Mouse (Mus musculus) stomach, postnatal 0 days (tissue): ENCODE data around the gene 1700080E11Rik.

Experiments
- CTCF ChIP-seq: IDR thresholded peaks from 2 replicates; pipeline ENCODE4 v1.5.1; 2016; ENCODE audit warnings: antibody characterized with exemption, low read depth, mild to moderate bottlenecking, moderate library complexity
- EP300 ChIP-seq: optimal IDR thresholded peaks from 2 replicates; pipeline ENCODE3; 2016; ENCODE audit warnings: antibody characterized with exemption

DNA sequence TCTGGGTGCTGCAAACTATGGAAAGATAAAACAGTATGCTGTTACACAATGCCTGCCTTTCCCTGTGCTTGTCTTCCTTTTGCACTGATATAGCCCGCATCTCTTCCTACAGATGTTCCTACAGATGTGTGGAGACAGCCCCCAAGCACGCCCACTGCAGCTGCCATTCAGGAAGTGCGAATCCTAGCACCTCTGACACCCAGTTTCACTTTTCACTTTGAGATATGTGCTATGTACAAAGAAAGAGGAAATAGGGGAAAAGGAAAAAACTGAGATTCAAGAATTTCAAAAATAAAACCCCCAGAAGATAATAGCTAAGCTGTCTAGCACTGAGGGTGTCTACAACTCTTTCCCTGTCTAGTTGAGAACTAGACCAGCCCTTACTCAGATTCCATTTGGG, 41.8 kb upstream of the 1700080E11Rik start:
- TF ChIP-seq CTCF (no peak), EP300 (no peak)
